Mouse (Mus musculus) C2C12 (cell line): ENCODE measurements around the gene Dhcr24.

ENCODE experiments used
- CEBPB ChIP-seq: IDR thresholded peaks from one replicate; pipeline ENCODE4 v1.6.1; 2011; ENCODE audit warnings: low read depth, mild to moderate bottlenecking, control low read depth, moderate library complexity
- CTCF ChIP-seq: IDR thresholded peaks from one replicate; pipeline ENCODE4 v1.5.1; 2011; ENCODE audit not compliant: control insufficient read depth, insufficient read depth, insufficient read length
- FOSL1 ChIP-seq: IDR thresholded peaks from one replicate; pipeline ENCODE4 v1.8.0; 2011; ENCODE audit warnings: mild to moderate bottlenecking, low read length; ENCODE audit not compliant: poor library complexity, insufficient read depth, severe bottlenecking
- MAX ChIP-seq: IDR thresholded peaks from one replicate; pipeline ENCODE4 v1.6.1; 2011; ENCODE audit warnings: mild to moderate bottlenecking, control low read depth
- MYOD1 ChIP-seq: IDR thresholded peaks from one replicate; pipeline ENCODE4 v1.6.1; 2011; ENCODE audit warnings: low read depth; ENCODE audit not compliant: control insufficient read depth, insufficient read length
- MYOG ChIP-seq: IDR thresholded peaks from one replicate; pipeline ENCODE4 v1.6.1; 2011; ENCODE audit not compliant: control insufficient read depth, insufficient read length; ENCODE audit errors: extremely low read depth
- USF1 ChIP-seq: IDR thresholded peaks from one replicate; pipeline ENCODE4 v1.6.1; 2011; ENCODE audit warnings: low read depth, mild to moderate bottlenecking, control low read depth, moderate library complexity

GRCm38 (mm10) chr4:106562006-106562405 lies 1.2 kb downstream of the Dhcr24 start:
- TF ChIP-seq CTCF (no peak), CEBPB (no peak), MYOD1 (no peak), USF1 (no peak), FOSL1 (no peak), MAX (no peak), MYOG (no peak)
